Mouse (Mus musculus) kidney, adult 8-10 months (tissue): Measurements from ENCODE around the gene Apba1.
A peak's percentile ranks its signal among the peaks of the same experiment; 100 is the strongest.

Experiments
- DNase-seq, 2 experiments: peaks; one replicate each; pipeline ENCODE4 v3.0.0; 2022

Apba1 gene

GRCm38 (mm10) chr19:23879862-23880261, 121.2 kb downstream of the Apba1 start:
- no peak for DNase-seq

GRCm38 (mm10) chr19:23886169-23886568, 127.5 kb downstream of the Apba1 start:
- no peak for DNase-seq

GRCm38 (mm10) chr19:23891421-23891820, 132.7 kb downstream of the Apba1 start:
- no peak for DNase-seq

- no peak for DNase-seq
Observed at GRCm38 (mm10) chr19:23892633-23893032, 133.9 kb downstream of the Apba1 start.

- DNase-seq: peak in 1 of 2 experiments; percentile 4
Observed at GRCm38 (mm10) chr19:23893093-23893889, 134.6 kb downstream of the Apba1 start.

GRCm38 (mm10) chr19:23893946-23894345, 135.3 kb downstream of the Apba1 start:
- DNase-seq: no peak

GRCm38 (mm10) chr19:23894822-23895221, 136.1 kb downstream of the Apba1 start:
- DNase-seq: no peak

GRCm38 (mm10) chr19:23896915-23897314, 138.2 kb downstream of the Apba1 start:
- no peak for DNase-seq

GRCm38 (mm10) chr19:23898501-23898900, 139.8 kb downstream of the Apba1 start:
- no peak for DNase-seq

GRCm38 (mm10) chr19:23901177-23901576, 142.5 kb downstream of the Apba1 start:
- DNase-seq: peak; percentile 16 to 49

GRCm38 (mm10) chr19:23901768-23902167, 143.1 kb downstream of the Apba1 start:
- no peak for DNase-seq

- DNase-seq: no peak
Observed at GRCm38 (mm10) chr19:23903066-23903465, 144.4 kb downstream of the Apba1 start.

GRCm38 (mm10) chr19:23904922-23905321, 146.2 kb downstream of the Apba1 start:
- DNase-seq: no peak

- no peak for DNase-seq
Observed at GRCm38 (mm10) chr19:23905772-23906171, 147.1 kb downstream of the Apba1 start.

GRCm38 (mm10) chr19:23910345-23910744, 151.7 kb downstream of the Apba1 start:
- DNase-seq: no peak

GRCm38 (mm10) chr19:23919384-23920219, 160.9 kb downstream of the Apba1 start:
- DNase-seq: no peak

GRCm38 (mm10) chr19:23920220-23920544, 161.5 kb downstream of the Apba1 start:
- no peak for DNase-seq

GRCm38 (mm10) chr19:23922601-23923000, 163.9 kb downstream of the Apba1 start:
- no peak for DNase-seq

- DNase-seq: no peak
Observed at GRCm38 (mm10) chr19:23924057-23924456, 165.4 kb downstream of the Apba1 start.

GRCm38 (mm10) chr19:23924791-23925190, 166.1 kb downstream of the Apba1 start:
- DNase-seq: no peak

- DNase-seq: no peak
Observed at GRCm38 (mm10) chr19:23925541-23925940, 166.9 kb downstream of the Apba1 start.

- no peak for DNase-seq
Observed at GRCm38 (mm10) chr19:23930826-23931225, 172.1 kb downstream of the Apba1 start.

GRCm38 (mm10) chr19:23941422-23941949, 182.8 kb downstream of the Apba1 start:
- DNase-seq: no peak

- DNase-seq: no peak
Observed at GRCm38 (mm10) chr19:23942886-23943285, 184.2 kb downstream of the Apba1 start.
